In genomic region chr1:75451900-75452299, GRCm38 (mm10) we compare ENCODE assay signal across 19 mouse cellular contexts. TPM values are rescaled to one million over a fixed set of nuclear protein-coding genes. Genes with fewer than 3 reads are reported as not detected.
DNase-seq lines count a peak whose midpoint lies in the region; ATAC-seq and TF ChIP-seq lines count a peak whose summit lies in the region.
"Had no signal": no experiment of that assay in that cellular context is flagged by ENCODE, and none has a peak within 500 bp of the region (broad histone marks: within the 10 kb centered on the region; RNA-seq: fewer than 3 reads in every experiment).

No protein-coding gene starts in this region.

- no peak for TF ChIP-seq POLR2A in cortical plate, adult 2 months (IDR thresholded peaks at IDR 0.05; ENCODE audit: extremely low read depth, insufficient read depth, low read length)

- H3K9me3 ChIP-seq in G1E (replicated peaks), result no peaks in the 10 kb centered on the region
- no peaks in the 10 kb centered on the region for H3K9me3 ChIP-seq in hindbrain, embryonic 16.5 days (ENCODE audit: control insufficient read depth, low read length)
- no peaks in the 10 kb centered on the region for H3K9me3 ChIP-seq in midbrain, embryonic 16.5 days (replicated peaks; ENCODE audit: control insufficient read depth, low read length, poor library complexity, severe bottlenecking)
- H3K9me3 ChIP-seq: liver, embryonic 13.5 days; lung, embryonic 15.5 days had no signal

- 53% methylated on average over 4 of the region's 5 CpGs for WGBS in hindbrain, embryonic 16.5 days
- WGBS in midbrain, embryonic 16.5 days, result 50% methylated on average over 5 of the region's 5 CpGs

- H3K4me3 ChIP-seq in G1E (ENCODE audit: low read depth, low read length), result peak overlapping the region; percentile 71
- peak overlapping the region; percentile 22; the same call in 1 of the 2 replicates for H3K4me3 ChIP-seq in cortical plate, adult 2 months (ENCODE audit: insufficient read depth, low read length)
- H3K4me3 ChIP-seq in hindbrain, embryonic 16.5 days (ENCODE audit: low read length), result 0 out of 2 replicates have a peak overlapping the region, but pooled peaks have one; percentile 1
- peak overlapping the region; percentile 43 for H3K4me3 ChIP-seq in midbrain, embryonic 16.5 days (ENCODE audit: low read depth, low read length)
- H3K4me3 ChIP-seq: liver, embryonic 13.5 days; lung, embryonic 15.5 days had no signal

- peaks cover 98% of the 10 kb centered on the region for H3K4me1 ChIP-seq in G1E (ENCODE audit: insufficient read depth, low read depth, low read length)
- no peaks in the 10 kb centered on the region for H3K4me1 ChIP-seq in cortical plate, adult 2 months (ENCODE audit: control insufficient read depth, insufficient read depth, low read length)
- peaks cover 47% of the 10 kb centered on the region for H3K4me1 ChIP-seq in hindbrain, embryonic 16.5 days (ENCODE audit: control insufficient read depth, insufficient read depth, low read depth, low read length)
- H3K4me1 ChIP-seq in midbrain, embryonic 16.5 days (ENCODE audit: control insufficient read depth, insufficient read depth, low read length), result peaks cover 43% of the 10 kb centered on the region

- no peaks in the 10 kb centered on the region for H3K36me3 ChIP-seq in G1E (replicated peaks)
- no peaks in the 10 kb centered on the region for H3K36me3 ChIP-seq in hindbrain, embryonic 16.5 days (ENCODE audit: control insufficient read depth, insufficient read depth, low read length)
- H3K36me3 ChIP-seq in midbrain, embryonic 16.5 days (ENCODE audit: control insufficient read depth, insufficient read depth, low read length), result no peaks in the 10 kb centered on the region
- H3K36me3 ChIP-seq: liver, embryonic 13.5 days; lung, embryonic 15.5 days had no signal

- no peak for DNase-seq in G1E (ENCODE audit: low spot score)
- no peak for DNase-seq in spleen, adult 12 weeks (ENCODE audit: low spot score)
- no peak for DNase-seq in layer of hippocampus, adult 9-10 months (ENCODE audit: low spot score)
- no peak for DNase-seq in layer of hippocampus, adult 8-10 months (ENCODE audit: low spot score in 2 of 2)
- DNase-seq: cerebellum, adult 11 months; cerebellum, postnatal 14 days; heart, adult 18-20 months; heart, postnatal 4 days; kidney, adult 18-20 months; kidney, postnatal 25 days; left cerebral cortex, postnatal 4 days; liver, embryonic 13.5 days; right cerebral cortex, postnatal 25 days; thymus, postnatal 25 days had no signal

- peak overlapping the region; percentile 23; the same call in 1 of the 2 replicates for H3K9ac ChIP-seq in hindbrain, embryonic 16.5 days (ENCODE audit: low read depth, low read length)
- H3K9ac ChIP-seq in midbrain, embryonic 16.5 days (ENCODE audit: low read depth, low read length), result peak overlapping the region; percentile 79
- H3K9ac ChIP-seq: liver, embryonic 13.5 days; lung, embryonic 15.5 days had no signal

- H3K27ac ChIP-seq in cortical plate, adult 2 months (ENCODE audit: insufficient read depth, low read length), result no peak overlapping the region
- H3K27ac ChIP-seq in hindbrain, embryonic 16.5 days (ENCODE audit: low read depth, low read length), result no peak overlapping the region; the same call in 1 of the 2 replicates
- H3K27ac ChIP-seq in midbrain, embryonic 16.5 days (ENCODE audit: low read length), result peak overlapping the region; percentile 85
- H3K27ac ChIP-seq: liver, embryonic 13.5 days; lung, embryonic 15.5 days had no signal

- no peak for ATAC-seq in G1E (ENCODE audit: extremely low read depth, insufficient number of reproducible peaks, low FRiP score, poor library complexity, severe bottlenecking)
- ATAC-seq in hindbrain, embryonic 16.5 days, result no peak
- no peak for ATAC-seq in midbrain, embryonic 16.5 days

- peaks cover 69% of the 10 kb centered on the region for H3K27me3 ChIP-seq in G1E (ENCODE audit: insufficient read depth, low read length)
- peaks cover under 1% of the 10 kb centered on the region for H3K27me3 ChIP-seq in hindbrain, embryonic 16.5 days (replicated peaks; ENCODE audit: control insufficient read depth, insufficient read depth, low read length)
- no peaks in the 10 kb centered on the region; the same call in 1 of the 2 replicates for H3K27me3 ChIP-seq in midbrain, embryonic 16.5 days (ENCODE audit: control insufficient read depth, insufficient read depth, low read depth, low read length)

- TF ChIP-seq CTCF in G1E (IDR thresholded peaks at IDR 0.05; ENCODE audit: low read depth, low read length), result no peak
- no peak for TF ChIP-seq CTCF in cortical plate, adult 2 months (IDR thresholded peaks at IDR 0.05; ENCODE audit: extremely low read depth, insufficient read depth, low read length)

- H3K4me2 ChIP-seq in hindbrain, embryonic 16.5 days (ENCODE audit: low read length), result peak overlapping the region; percentile 77
- peak overlapping the region; percentile 77 for H3K4me2 ChIP-seq in midbrain, embryonic 16.5 days (ENCODE audit: low read length)
- H3K4me2 ChIP-seq: lung, embryonic 15.5 days had no signal

RNA-seq across cellular contexts. Expression of gene Asic4, which starts 1.7 kb away (rescaled TPM):
- total RNA-seq in G1E (2014; fragmentation: Nextera tagmentation), result 1.1 and 2.9 TPM in 2 replicates
- 1.7 and 2.6 TPM in 2 replicates for total RNA-seq in G1E (2017)
- 8.7 and 8.8 TPM in 2 replicates for polyA plus RNA-seq in G1E (2012)
- polyA plus RNA-seq in cortical plate, adult 2 months (2012; rRNA removed), result 4.6 and 8.3 TPM in 2 replicates
- 20.3 and 21.6 TPM in 2 replicates for polyA plus RNA-seq in hindbrain, embryonic 16.5 days (2015; fragmentation: Nextera tagmentation; extraction: Ambion mirVana)
- polyA plus RNA-seq in midbrain, embryonic 16.5 days (2015; fragmentation: Nextera tagmentation; extraction: Ambion mirVana), result 45.4 and 54.8 TPM in 2 replicates
- total RNA-seq in layer of hippocampus, adult 8-10 months (2022), result 1 to 10 TPM; 5.8 to 6.6 (median 6.0) TPM
- total RNA-seq: gastrocnemius, adult 8-10 months; heart, adult 18-20 months; heart, postnatal 4 days had no signal

RNA-seq across cellular contexts. Expression of gene Gmppa, which starts 16.2 kb away (rescaled TPM):
- 179 and 182 TPM in 2 replicates for total RNA-seq in G1E (2014; fragmentation: Nextera tagmentation)
- total RNA-seq in G1E (2017), result 178 and 183 TPM in 2 replicates
- polyA plus RNA-seq in G1E (2012), result 328 and 349 TPM in 2 replicates
- polyA plus RNA-seq in cortical plate, adult 2 months (2012; rRNA removed), result 103 and 104 TPM in 2 replicates
- polyA plus RNA-seq in hindbrain, embryonic 16.5 days (2015; fragmentation: Nextera tagmentation; extraction: Ambion mirVana), result 77.8 and 78.4 TPM in 2 replicates
- 79.7 and 81.3 TPM in 2 replicates for polyA plus RNA-seq in midbrain, embryonic 16.5 days (2015; fragmentation: Nextera tagmentation; extraction: Ambion mirVana)
- total RNA-seq in layer of hippocampus, adult 8-10 months (2022), result 10 to 100 TPM; 58.3 to 77.2 (median 72.7) TPM

RNA-seq across cellular contexts. Expression of gene Chpf, which starts 27.2 kb away (rescaled TPM):
- 19.9 and 23.6 TPM in 2 replicates for total RNA-seq in G1E (2014; fragmentation: Nextera tagmentation)
- 12.0 and 16.6 TPM in 2 replicates for total RNA-seq in G1E (2017)
- 119 and 121 TPM in 2 replicates for polyA plus RNA-seq in G1E (2012)
- 78.0 and 81.6 TPM in 2 replicates for polyA plus RNA-seq in cortical plate, adult 2 months (2012; rRNA removed)
- 42.1 and 46.4 TPM in 2 replicates for polyA plus RNA-seq in hindbrain, embryonic 16.5 days (2015; fragmentation: Nextera tagmentation; extraction: Ambion mirVana)
- 34.8 and 37.5 TPM in 2 replicates for polyA plus RNA-seq in midbrain, embryonic 16.5 days (2015; fragmentation: Nextera tagmentation; extraction: Ambion mirVana)
- total RNA-seq in layer of hippocampus, adult 8-10 months (2022), result 10 to 100 TPM; 71.4 to 79.7 (median 77.2) TPM

RNA-seq across cellular contexts. Expression of gene Tmem198, which starts 27.4 kb away (rescaled TPM):
- 0.30 TPM in 1 of 2 replicates, not detected in the other for total RNA-seq in G1E (2014; fragmentation: Nextera tagmentation)
- total RNA-seq in G1E (2017), result 0.76 and 1.1 TPM in 2 replicates
- 4.0 and 4.8 TPM in 2 replicates for polyA plus RNA-seq in G1E (2012)
- polyA plus RNA-seq in cortical plate, adult 2 months (2012; rRNA removed), result 103 and 108 TPM in 2 replicates
- polyA plus RNA-seq in hindbrain, embryonic 16.5 days (2015; fragmentation: Nextera tagmentation; extraction: Ambion mirVana), result 50.5 and 52.5 TPM in 2 replicates
- 52.0 and 56.7 TPM in 2 replicates for polyA plus RNA-seq in midbrain, embryonic 16.5 days (2015; fragmentation: Nextera tagmentation; extraction: Ambion mirVana)
- total RNA-seq in layer of hippocampus, adult 8-10 months (2022), result 10 to 100 TPM; 49.1 to 64.8 (median 55.6) TPM
- total RNA-seq: gastrocnemius, adult 8-10 months had no signal

RNA-seq across cellular contexts. Expression of gene Obsl1, which starts 54.4 kb away (rescaled TPM):
- total RNA-seq in G1E (2014; fragmentation: Nextera tagmentation) (not detected in 2 replicates), G1E (2017) (0.05 and 0.17 TPM in 2 replicates)
- polyA plus RNA-seq in G1E (2012), result not detected in 2 replicates
- polyA plus RNA-seq in cortical plate, adult 2 months (2012; rRNA removed), result 32.9 and 34.5 TPM in 2 replicates
- 25.4 and 26.1 TPM in 2 replicates for polyA plus RNA-seq in hindbrain, embryonic 16.5 days (2015; fragmentation: Nextera tagmentation; extraction: Ambion mirVana)
- polyA plus RNA-seq in midbrain, embryonic 16.5 days (2015; fragmentation: Nextera tagmentation; extraction: Ambion mirVana), result 23.1 and 24.2 TPM in 2 replicates
- 10 to 100 TPM; 20.8 to 25.7 (median 23.1) TPM for total RNA-seq in layer of hippocampus, adult 8-10 months (2022)

Comparison
In these comparisons a context has a peak if more than half of its experiments do, and no peak if none do; other contexts are left out.
1. H3K4me3 ChIP-seq: peak in every context shown above with its lines; median percentile 71 in G1E; 43 in midbrain, embryonic 16.5 days; 22 in cortical plate, adult 2 months; 1 in hindbrain, embryonic 16.5 days.